Mouse (Mus musculus): Measurements from ENCODE around the gene Limk1.

The Limk1 gene

GRCm38 (mm10) chr5:134629508-134629907 lies 58.9 kb downstream of the Limk1 start:
- DNase-seq (ENCODE audit: low spot score): no peak

DNA sequence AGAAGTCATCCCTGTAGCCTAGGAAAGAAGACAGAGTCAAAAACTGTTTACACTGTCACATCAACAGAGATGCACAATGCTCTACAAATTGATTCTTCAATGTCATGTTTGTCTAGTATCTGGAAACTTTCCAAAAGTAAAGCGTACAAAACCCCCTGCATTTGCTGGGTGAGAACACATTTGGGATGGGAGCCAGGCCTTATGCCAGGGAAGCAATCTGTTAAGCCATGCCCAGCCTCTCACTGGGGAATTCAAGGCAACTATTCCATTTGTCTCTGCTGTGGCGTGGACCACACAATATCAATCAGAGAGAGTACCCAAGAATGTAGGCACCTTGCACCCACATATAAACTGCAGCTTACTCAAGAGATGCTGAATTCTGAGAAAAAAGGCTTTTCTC lies 66.3 kb downstream of the Limk1 start:
- peak; percentile 85 for DNase-seq (ENCODE audit: low spot score)

- no peak for DNase-seq (ENCODE audit: low spot score)
These were observed 67.2 kb downstream of the Limk1 start for GRCm38 (mm10) chr5:134621099-134621640.

DNA sequence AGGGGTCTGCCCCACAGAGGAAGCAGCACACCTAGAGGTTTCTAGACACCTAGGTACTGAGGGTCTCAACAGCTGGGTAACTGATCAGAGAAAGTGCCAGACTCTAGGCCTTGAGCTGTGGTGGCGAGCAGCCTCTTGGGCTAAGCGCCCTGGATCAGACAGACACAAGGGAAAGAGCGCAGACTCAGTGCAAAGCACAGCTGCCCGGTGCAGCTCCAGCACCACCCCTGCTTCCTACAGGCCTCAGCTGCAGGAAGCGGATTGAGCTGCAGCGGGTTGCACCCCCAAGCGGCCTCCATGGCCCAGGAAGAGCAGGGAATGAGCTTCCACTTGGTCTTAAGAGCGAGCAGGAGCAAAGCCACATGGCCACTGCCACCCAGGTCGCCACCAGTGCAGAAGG lies 67.9 kb downstream of the Limk1 start:
- no peak for DNase-seq (ENCODE audit: low spot score)

GRCm38 (mm10) chr5:134617071-134617470 lies 71.3 kb downstream of the Limk1 start:
- DNase-seq (ENCODE audit: low spot score): peak; percentile 77

- no peak for DNase-seq (ENCODE audit: low spot score)
These were observed 72.6 kb downstream of the Limk1 start for GRCm38 (mm10) chr5:134615780-134616179.

- DNase-seq (ENCODE audit: low spot score): no peak
These were observed 73.0 kb downstream of the Limk1 start for GRCm38 (mm10) chr5:134615380-134615779.

- no peak for DNase-seq (ENCODE audit: low spot score)
These were observed 73.6 kb downstream of the Limk1 start, which contains the start of gene Lat2 for GRCm38 (mm10) chr5:134614802-134615201. TSS of gene Lat2 (minus strand) at chr5:134615025.

- no peak for DNase-seq (ENCODE audit: low spot score)
These were observed 74.1 kb downstream of the Limk1 start for GRCm38 (mm10) chr5:134614296-134614695.

DNA sequence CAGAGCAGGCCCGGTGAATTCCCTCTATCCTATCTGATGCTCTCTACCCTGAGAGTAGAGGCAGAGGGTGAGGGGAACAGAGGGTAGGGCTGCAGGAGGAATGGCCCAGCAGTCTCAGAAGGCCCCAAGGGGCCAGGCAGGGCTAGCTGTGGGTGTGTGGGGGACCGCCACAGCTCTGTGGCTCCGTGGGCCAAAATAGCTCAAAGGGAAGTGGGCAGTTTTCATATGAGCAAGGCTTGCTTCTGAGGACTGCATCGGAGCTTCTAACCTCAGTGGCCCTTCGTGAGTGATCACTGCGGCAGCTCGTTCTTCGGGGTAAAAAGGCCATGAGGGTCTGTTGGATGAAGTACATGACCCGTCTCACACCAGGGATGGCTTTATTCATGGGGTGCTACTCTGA lies 74.7 kb downstream of the Limk1 start:
- no peak for DNase-seq (ENCODE audit: low spot score)

GRCm38 (mm10) chr5:134611810-134612521 lies 76.4 kb downstream of the Limk1 start:
- DNase-seq (ENCODE audit: low spot score): no peak

DNA sequence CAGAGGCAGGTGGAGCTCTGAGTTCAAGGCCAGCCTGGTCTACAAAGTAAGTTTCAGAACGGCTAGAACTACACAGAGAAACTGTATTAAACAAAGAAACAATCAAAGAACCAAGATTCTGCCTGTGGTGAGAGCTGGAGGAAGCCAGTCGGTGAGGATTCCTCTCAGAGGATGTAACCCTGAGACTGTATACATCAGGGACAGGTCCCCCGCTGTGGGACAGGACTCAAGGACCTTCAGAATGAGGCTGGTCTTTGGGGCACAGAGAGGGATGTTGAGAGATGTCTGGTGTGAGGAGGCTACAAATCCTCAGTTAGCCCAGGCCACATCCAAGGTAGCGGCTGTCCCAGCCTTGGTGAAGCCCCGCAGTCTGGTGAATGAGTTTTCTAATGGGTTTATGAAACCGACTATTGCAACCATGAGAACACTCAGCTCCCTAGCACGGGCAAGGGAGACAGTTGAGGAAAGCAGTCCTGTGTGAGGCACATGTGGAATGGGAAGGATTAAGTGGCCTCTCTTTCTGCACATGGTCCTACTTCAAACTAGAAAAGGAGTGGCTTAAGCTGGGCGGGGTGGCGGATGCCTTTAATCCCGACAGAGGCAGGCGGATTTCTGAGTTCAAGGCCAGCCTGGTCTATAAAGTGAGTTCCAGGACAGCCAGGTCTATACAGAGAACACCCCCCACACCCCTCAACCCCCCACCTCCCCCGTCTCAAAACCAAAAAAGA lies 78.3 kb downstream of the Limk1 start:
- no peak for DNase-seq (ENCODE audit: low spot score)

DNA sequence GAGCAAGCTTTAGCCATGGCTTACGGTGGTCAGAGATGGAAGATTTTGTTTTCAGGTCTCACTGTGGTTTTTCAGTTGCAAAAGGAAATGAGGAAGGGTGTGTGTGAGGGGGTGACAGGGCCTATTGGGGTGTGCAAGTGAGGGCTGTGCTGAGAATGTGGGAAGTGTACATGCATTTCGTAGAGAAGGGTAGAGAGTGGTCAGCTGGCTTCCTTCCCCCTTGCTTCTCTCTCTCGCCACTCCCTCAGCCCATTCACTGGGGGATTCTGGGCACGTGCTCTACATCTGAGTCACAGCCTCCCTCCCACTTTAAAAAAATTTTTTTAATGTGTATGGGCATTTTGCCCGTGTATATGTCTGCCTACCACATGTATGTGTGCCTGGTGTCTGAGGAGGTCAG lies 81.3 kb downstream of the Limk1 start:
- DNase-seq (ENCODE audit: low spot score): no peak

- no peak for DNase-seq (ENCODE audit: low spot score)
These were observed 82.1 kb downstream of the Limk1 start for GRCm38 (mm10) chr5:134606314-134606713.
